Mouse (Mus musculus): ENCODE results near the gene Iqsec1.

Gene Iqsec1

DNA sequence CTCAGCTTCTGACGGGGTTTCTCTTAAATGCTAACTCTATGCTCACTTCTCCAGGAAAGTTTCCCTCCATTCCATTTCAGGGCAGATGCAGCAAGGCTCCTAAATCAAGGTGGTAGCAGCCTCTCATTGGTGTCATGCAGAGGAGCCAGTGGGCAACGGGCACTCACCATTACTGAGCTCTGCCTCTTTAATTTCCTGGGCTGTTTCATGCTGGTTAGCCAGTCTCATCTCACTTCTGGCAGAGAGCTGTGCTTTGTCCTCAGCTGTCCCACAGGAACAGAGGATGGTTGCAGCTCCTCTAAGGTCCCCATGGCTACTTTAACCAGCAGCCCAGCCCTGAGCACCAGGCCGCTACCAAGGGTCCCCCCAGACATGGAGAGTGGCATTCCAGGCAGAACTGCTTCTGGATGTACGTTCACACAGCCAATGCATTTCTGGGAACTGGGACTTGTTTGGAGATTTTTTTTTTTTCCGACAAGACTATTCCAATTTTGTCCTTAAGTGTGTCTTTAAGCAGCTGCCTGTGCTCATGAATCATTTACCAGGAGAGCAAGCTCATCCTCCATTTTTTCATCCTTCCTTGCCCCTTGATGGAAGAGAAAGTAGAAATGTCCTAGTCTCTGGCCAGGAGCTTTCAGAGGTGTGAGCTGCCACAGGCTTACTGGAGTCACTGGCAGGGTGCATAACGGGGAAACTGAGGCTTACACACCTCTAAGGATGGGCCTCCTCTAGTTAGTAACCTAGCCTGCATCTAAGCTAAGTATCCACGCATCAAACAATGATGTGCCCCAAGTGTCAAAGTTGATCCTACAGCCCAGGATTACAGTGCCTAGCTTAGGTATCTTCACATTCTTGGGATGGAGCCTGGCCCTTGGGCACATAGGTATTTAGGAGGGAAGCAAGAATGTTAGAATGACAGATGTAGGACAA lies 98.9 kb downstream of the Iqsec1 start:
- no peak for DNase-seq (ENCODE audit: low spot score)

- no peak for DNase-seq (ENCODE audit: low spot score)
Measured at GRCm38 (mm10) chr6:90887024-90887775, 101.3 kb downstream of the Iqsec1 start.

DNA sequence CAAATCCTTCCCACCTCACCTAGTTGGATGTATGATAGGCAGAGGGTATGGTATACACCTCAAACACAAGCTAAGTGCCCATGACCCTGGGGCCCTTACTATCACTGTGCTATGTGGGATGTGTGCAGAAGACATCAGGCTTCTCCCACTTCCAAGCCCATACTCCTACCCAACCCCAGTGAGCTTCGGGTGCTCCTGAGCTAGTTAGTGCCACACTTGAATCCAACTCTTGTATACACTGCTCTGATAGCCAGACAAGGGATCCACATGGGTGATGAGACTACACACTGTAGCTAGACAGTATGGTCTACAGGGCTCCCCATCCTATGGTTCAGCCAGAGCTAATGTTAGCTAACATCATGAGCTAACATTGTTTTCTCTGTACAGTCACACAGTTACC lies 102.9 kb downstream of the Iqsec1 start:
- DNase-seq (ENCODE audit: low spot score) = no peak

DNA sequence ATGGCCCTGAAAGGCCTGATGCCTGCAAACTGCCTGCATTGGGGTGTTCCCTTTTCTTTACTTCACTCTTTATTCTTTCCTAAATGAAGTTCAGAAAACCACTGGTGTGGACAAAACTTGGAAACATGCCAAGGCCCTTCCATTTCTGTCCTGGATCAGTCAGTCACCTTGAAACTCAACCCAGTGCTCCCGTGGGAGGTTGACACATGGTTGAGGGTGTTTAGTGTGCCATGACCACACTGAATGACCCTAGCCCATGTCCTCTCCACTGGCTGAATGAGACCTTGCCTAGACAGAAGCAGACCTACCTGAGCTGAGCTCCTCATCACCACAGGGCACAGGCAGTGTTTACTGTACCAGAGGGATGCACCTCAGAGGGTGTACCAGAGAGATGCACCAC lies 103.9 kb downstream of the Iqsec1 start:
- no peak for DNase-seq (ENCODE audit: low spot score)

GRCm38 (mm10) chr6:90880975-90881374 lies 107.5 kb downstream of the Iqsec1 start:
- no peak for DNase-seq (ENCODE audit: low spot score)

DNA sequence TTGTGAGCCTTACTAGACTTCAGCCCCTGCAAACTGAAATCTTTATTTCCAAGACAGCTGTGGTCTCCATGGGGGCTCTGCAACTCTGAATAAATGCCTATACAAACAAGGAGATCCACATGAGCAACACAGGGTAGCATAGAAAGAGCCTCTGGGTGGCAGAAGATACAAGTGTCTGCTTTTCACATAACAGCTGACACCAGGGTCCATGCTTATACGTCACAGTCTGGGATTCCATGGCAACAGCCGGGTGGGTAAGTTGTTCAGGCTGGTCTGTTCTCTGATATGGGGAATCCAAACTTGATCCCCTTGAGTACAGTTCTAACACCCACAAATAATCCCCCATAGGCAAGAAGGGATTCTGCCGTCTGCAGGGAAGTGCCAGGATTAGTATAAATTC lies 108.1 kb downstream of the Iqsec1 start:
- no peak for DNase-seq (ENCODE audit: low spot score)

- no peak for DNase-seq (ENCODE audit: low spot score)
Measured at GRCm38 (mm10) chr6:90871581-90871980, 116.9 kb downstream of the Iqsec1 start.

DNA sequence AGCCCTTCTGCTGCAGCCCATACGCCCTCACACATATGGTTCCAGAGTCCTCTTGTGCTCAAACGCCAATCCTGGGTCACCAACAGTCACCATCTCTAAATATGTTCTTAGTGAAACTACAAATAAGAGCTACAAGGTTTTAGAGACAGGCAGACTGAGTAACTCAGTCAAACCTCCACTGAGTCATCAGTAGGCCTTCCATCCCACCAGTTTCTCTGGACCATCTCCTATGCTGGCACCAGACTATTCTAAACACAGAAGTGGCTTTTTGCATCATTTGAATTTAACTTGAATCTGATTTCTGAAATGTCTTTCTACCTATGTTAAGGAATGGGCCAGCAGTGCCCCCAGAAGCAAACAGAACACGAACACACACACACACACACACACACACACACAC lies 120.5 kb downstream of the Iqsec1 start:
- DNase-seq (ENCODE audit: low spot score) = no peak

DNA sequence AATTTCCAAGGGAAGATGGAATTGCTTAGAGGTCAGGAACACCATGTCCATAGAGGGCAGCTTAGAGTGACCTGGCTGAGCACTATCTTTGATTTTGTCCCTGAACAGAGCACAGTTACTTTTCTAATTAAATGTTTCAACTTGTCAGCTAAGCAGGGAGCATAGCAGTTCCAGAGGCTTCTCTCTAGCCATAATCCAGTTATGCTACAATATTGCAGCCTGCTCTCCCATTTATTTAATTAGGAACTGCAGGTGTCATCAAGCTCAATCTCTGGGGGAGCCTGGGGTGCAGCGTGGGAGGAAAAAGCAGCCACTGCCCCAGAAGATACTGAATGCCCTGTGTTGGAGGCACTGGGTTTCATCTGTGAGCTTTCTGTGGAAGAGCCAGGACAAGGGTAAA lies 127.1 kb downstream of the Iqsec1 start:
- DNase-seq (ENCODE audit: low spot score) = no peak

- no peak for DNase-seq (ENCODE audit: low spot score)
Measured at GRCm38 (mm10) chr6:90857844-90858243, 130.6 kb downstream of the Iqsec1 start.

DNA sequence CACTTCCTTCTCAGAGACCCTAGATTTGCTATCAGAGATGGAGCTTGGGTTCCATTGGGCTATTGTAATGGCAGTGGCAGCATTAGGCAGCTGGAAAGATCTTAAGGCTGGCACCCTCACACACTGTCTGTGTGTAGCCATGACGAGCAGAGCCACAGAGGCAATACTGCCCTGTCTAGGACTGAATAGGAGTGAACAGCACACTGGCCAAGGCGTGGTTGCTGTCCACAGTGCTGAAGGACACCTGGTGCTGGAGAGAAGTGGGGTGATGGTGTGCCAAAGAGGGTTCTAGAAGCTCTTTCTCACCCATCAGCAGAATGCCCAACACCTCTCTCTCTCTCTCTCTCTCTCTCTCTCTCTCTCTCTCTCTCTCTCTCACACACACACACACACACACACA lies 136.1 kb downstream of the Iqsec1 start:
- no peak for DNase-seq (ENCODE audit: low spot score)

GRCm38 (mm10) chr6:90848068-90848467 lies 140.4 kb downstream of the Iqsec1 start:
- no peak for DNase-seq (ENCODE audit: low spot score)

DNA sequence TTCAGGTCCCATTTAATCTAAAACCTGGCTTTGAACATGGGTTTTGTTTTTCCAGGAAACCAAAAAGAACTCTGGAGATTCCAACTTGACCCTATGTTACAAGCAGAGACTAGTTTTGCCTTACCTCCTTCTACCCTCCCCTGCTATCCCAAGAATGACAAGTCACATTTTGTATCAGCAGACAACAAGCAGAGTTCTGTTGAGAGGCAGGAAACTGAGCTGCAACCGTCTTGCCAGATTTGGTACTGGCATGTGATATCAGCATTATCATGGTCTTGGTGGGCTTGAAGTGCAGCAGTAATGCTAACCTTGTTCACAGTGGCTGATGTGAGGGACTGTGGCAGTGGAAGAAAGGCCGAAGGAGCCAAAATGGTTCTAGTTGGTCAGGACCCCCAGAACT lies 141.0 kb downstream of the Iqsec1 start:
- DNase-seq (ENCODE audit: low spot score) = no peak

- DNase-seq (ENCODE audit: low spot score) = no peak
Measured at GRCm38 (mm10) chr6:90839972-90840371, 148.5 kb downstream of the Iqsec1 start.

DNA sequence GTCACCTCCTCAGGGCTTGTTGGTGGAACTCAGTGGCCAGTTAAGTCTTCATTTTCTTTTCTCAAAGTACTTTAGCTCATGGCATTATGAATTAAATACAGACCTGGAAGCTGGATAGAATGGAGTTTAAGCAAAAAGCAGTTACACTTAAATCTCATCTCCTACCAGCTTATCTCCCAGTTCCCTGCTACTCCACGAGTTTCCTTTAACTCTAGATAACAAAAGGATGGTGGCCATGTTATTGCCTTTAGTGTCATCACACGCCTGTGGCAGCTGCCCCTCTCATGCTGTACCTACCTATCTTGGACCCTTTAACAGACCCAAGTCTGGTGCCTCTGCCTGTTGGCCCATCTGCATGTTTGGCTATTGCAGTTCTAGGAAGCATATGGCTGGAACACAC lies 151.7 kb downstream of the Iqsec1 start:
- no peak for DNase-seq (ENCODE audit: low spot score)

DNA sequence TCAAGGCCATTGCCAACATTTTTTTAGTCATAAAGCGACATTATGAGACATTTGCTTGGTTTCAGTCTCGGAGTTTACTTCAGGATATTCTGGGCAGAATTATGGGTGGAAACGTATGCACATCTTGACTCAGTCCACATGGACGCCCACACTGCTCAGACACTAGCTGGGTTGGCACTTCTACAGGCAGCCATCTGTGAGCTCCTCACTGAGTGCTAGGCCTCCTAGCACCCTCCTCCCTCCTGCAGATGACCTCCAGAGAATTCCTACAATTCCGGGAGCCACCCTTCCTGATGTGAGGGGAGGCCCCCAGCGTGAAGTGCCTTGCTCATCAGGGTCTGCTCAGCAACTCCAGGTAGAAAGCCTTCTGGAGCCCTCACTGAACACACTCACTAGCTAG lies 158.9 kb downstream of the Iqsec1 start:
- DNase-seq (ENCODE audit: low spot score) = no peak

- no peak for DNase-seq (ENCODE audit: low spot score)
Measured at GRCm38 (mm10) chr6:90825063-90825462, 163.4 kb downstream of the Iqsec1 start.

DNA sequence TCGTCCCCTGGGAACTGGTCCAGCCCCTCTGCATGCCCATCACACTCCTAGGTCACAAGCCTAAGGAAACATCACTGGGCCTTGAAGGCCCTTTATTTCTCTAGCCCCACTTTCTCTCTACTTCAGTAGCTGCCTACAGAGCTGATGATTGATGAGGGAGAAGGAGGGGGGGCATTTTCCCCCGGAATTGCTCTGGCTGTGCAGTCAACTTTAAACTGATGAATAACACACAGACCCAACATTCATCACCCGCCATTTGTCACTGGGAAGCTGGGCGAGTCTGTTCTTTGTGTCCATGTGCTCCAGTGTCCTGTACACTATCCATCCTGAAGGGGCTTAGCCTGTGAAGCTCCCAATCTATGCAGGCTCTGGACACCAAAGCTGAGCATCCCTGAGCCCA lies 165.2 kb downstream of the Iqsec1 start:
- DNase-seq (ENCODE audit: low spot score) = no peak

GRCm38 (mm10) chr6:90821916-90822602 lies 166.4 kb downstream of the Iqsec1 start:
- DNase-seq (ENCODE audit: low spot score) = no peak

DNA sequence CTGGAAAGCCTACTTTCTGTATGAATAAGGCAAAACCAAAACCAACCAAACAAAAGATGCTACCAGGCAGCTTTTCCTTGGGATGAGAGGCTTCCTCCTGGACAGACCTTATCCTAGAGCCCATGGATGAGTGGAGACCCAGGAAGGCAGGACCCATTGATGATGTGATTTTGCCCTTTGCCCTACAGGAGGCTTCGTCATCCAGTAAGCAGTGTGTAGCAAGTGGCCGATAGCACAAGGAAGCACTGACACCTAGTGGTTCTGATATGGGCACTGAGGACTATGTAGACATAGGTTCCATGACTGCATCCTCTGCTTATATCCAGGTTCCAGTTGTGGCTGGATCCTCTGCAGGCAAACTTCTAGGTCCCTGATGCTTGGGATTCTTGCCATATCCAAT lies 168.6 kb downstream of the Iqsec1 start:
- no peak for DNase-seq (ENCODE audit: low spot score)

DNA sequence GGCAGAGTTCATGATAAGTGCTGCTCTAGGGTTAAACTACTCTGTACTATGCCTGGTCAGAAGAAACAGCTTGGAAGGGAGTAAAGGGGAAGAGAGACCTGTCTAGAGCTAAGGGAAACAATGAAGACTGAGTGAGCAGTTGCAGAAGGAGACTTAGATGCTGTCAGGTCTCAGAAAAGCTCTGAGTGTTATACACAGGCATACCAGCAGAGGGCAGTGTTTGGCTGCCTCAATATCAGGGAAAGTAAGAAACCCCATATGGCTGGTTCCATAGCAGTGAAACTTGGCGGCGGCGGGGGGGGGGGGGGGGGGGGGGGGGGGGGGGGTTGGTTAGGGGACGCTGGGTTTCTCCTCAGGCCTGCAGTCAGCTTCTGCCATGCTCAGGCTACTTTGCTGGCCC lies 169.5 kb downstream of the Iqsec1 start:
- DNase-seq (ENCODE audit: low spot score) = peak; percentile 65

- no peak for DNase-seq (ENCODE audit: low spot score)
Measured at GRCm38 (mm10) chr6:90816551-90816950, 171.9 kb downstream of the Iqsec1 start.

DNA sequence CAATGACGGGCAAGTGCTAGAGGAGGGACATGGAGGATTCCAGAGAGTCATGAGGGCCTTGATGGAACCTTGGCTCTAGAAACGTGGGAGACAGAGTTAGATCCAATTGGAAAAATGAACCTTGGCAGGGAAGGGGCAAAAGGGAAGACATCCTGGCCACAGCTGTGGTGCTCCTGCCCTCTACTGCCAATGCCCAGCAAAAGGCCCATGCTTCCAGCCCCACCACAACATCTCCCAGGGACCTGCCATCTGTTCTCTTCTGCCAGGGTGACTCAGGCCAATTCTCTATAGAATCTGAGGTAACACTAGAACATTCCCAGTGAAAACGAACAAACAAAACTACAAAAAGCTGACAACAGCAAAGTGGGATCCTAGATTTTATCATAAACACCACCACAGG lies 173.1 kb downstream of the Iqsec1 start:
- DNase-seq (ENCODE audit: low spot score) = no peak
